Mouse (Mus musculus) CH12.LX (cell line): Measurements from ENCODE around the gene Sgms1. TPM values are rescaled to one million over a fixed set of nuclear protein-coding genes. Genes with fewer than 3 reads are reported as not detected.

ENCODE experiments used
- DNase-seq: peaks from one replicate; pipeline ENCODE4 v3.0.0-alpha.2; 2013; ENCODE audit errors: extremely low read depth
- H3K27ac ChIP-seq: 2 replicates; pipeline ENCODE4 v1.5.1; 2012; ENCODE audit warnings: low read depth, mild to moderate bottlenecking, control low read depth, moderate library complexity; ENCODE audit not compliant: insufficient read depth
- H3K27me3 ChIP-seq: replicated peaks from 2 replicates; pipeline ENCODE3; 2012; ENCODE audit warnings: inconsistent platforms
- H3K36me3 ChIP-seq, 2 experiments: replicated peaks in 1 of 2; 2 replicates each; pipeline versions ENCODE3 to v1.6.1; 2012; ENCODE audit warnings: inconsistent platforms in 1 of 2, low read length in 1 of 2, mild to moderate bottlenecking in 1 of 2, mixed read lengths in 1 of 2, moderate library complexity in 1 of 2; ENCODE audit not compliant: control insufficient read depth in 1 of 2, insufficient read depth in 1 of 2
- H3K4me1 ChIP-seq, 2 experiments: 2 replicates each; pipeline ENCODE4 v1.6.1; 2012; ENCODE audit warnings: inconsistent platforms in 1 of 2, moderate library complexity in 1 of 2; ENCODE audit not compliant: insufficient read depth in 2 of 2, control insufficient read depth in 1 of 2
- H3K4me2 ChIP-seq: 2 replicates; pipeline ENCODE4 v1.6.1; 2012; ENCODE audit warnings: low read depth, mild to moderate bottlenecking, control low read depth; ENCODE audit not compliant: poor library complexity, insufficient read depth, severe bottlenecking
- H3K4me3 ChIP-seq, 3 experiments: fragments of 150-350 bp in 1 of 3; sonication (generic) in 1 of 3; replicated peaks in 1 of 3; 2 replicates each; pipeline versions ENCODE3 to v1.5.1; 2011 to 2012; ENCODE audit warnings: low read depth in 2 of 3, low read length in 2 of 3, mild to moderate bottlenecking in 2 of 3, moderate library complexity in 2 of 3, control low read depth in 1 of 3, improper control_type of control experiment in 1 of 3, inconsistent platforms in 1 of 3, mixed read lengths in 1 of 3; ENCODE audit not compliant: poor library complexity in 1 of 3
- H3K79me2 ChIP-seq: replicated peaks from 2 replicates; pipeline ENCODE4 v1.6.1; 2012; ENCODE audit warnings: mild to moderate bottlenecking, moderate library complexity; ENCODE audit not compliant: control insufficient read depth, poor library complexity, insufficient read depth, severe bottlenecking; ENCODE audit errors: extremely low read depth
- H3K9ac ChIP-seq: 2 replicates; pipeline ENCODE4 v1.6.1; 2012; ENCODE audit warnings: low read depth, mild to moderate bottlenecking, control low read depth, moderate library complexity; ENCODE audit not compliant: insufficient read depth
- H3K9me3 ChIP-seq: replicated peaks from 2 replicates; pipeline ENCODE3; 2012; ENCODE audit warnings: low read length, inconsistent platforms, mixed read lengths
- BHLHE40 ChIP-seq: IDR thresholded peaks from 2 replicates; pipeline ENCODE4 v1.6.1; 2011; ENCODE audit warnings: mild to moderate bottlenecking, low read depth, low read length, improper control_type of control experiment
- CHD1 ChIP-seq: IDR thresholded peaks from 2 replicates; pipeline ENCODE4 v1.6.1; 2012; ENCODE audit warnings: low read depth, low read length, improper control_type of control experiment, inconsistent platforms
- CTCF ChIP-seq, 2 experiments: IDR thresholded peaks in 1 of 2; conservative IDR thresholded peaks in 1 of 2; 2 replicates each; pipeline ENCODE4 v1.5.1; 2011 to 2012; ENCODE audit warnings: low read depth in 2 of 2, low read length in 2 of 2, improper control_type of control experiment in 1 of 2, inconsistent platforms in 1 of 2, mild to moderate bottlenecking in 1 of 2, moderate library complexity in 1 of 2
- E2F4 ChIP-seq: IDR thresholded peaks from 2 replicates; pipeline ENCODE4 v1.6.1; 2011; ENCODE audit warnings: low read depth, low read length, improper control_type of control experiment; ENCODE audit not compliant: insufficient replicate concordance
- ELF1 ChIP-seq: IDR thresholded peaks from 2 replicates; pipeline ENCODE4 v1.6.1; 2014; ENCODE audit warnings: low read depth, mild to moderate bottlenecking, inconsistent platforms, low read length, improper control_type of control experiment
- EP300 ChIP-seq: IDR thresholded peaks from 2 replicates; pipeline ENCODE4 v1.6.1; 2011; ENCODE audit warnings: low read length, improper control_type of control experiment
- ETS1 ChIP-seq: conservative IDR thresholded peaks from 2 replicates; pipeline ENCODE4 v1.6.1; 2012; ENCODE audit warnings: low read depth, mild to moderate bottlenecking, inconsistent platforms, low read length, improper control_type of control experiment, moderate library complexity
- HCFC1 ChIP-seq: IDR thresholded peaks from 2 replicates; pipeline ENCODE4 v1.6.1; 2012; ENCODE audit warnings: low read depth, mild to moderate bottlenecking, inconsistent platforms, low read length, improper control_type of control experiment
- IRF4 ChIP-seq: IDR thresholded peaks from 2 replicates; pipeline ENCODE4 v1.6.1; 2014; ENCODE audit warnings: low read depth, mild to moderate bottlenecking, inconsistent platforms, low read length, improper control_type of control experiment
- JUN ChIP-seq: IDR thresholded peaks from 2 replicates; pipeline ENCODE4 v1.6.1; 2011; ENCODE audit warnings: low read depth, mild to moderate bottlenecking, low read length, improper control_type of control experiment, moderate library complexity; ENCODE audit not compliant: insufficient read depth
- JUND ChIP-seq: conservative IDR thresholded peaks from 2 replicates; pipeline ENCODE4 v1.6.1; 2011; ENCODE audit warnings: low read depth, low read length, improper control_type of control experiment
- KAT2A ChIP-seq: IDR thresholded peaks from 2 replicates; pipeline ENCODE4 v1.6.1; 2012; ENCODE audit warnings: low read length, improper control_type of control experiment, inconsistent platforms; ENCODE audit not compliant: insufficient replicate concordance
- MAZ ChIP-seq: IDR thresholded peaks from 2 replicates; pipeline ENCODE4 v1.6.1; 2012; ENCODE audit warnings: low read depth, mild to moderate bottlenecking, inconsistent platforms, low read length, improper control_type of control experiment, moderate library complexity
- MEF2A ChIP-seq: IDR thresholded peaks from 2 replicates; pipeline ENCODE4 v1.6.1; 2014; ENCODE audit warnings: low read depth, mild to moderate bottlenecking, inconsistent platforms, low read length, improper control_type of control experiment, borderline replicate concordance
- MXI1 ChIP-seq: IDR thresholded peaks from 2 replicates; pipeline ENCODE4 v1.6.1; 2011; ENCODE audit warnings: mild to moderate bottlenecking, low read depth, low read length, improper control_type of control experiment
- MYC ChIP-seq: IDR thresholded peaks from 2 replicates; pipeline ENCODE4 v1.6.1; 2011; ENCODE audit warnings: low read depth, mild to moderate bottlenecking, improper control_type of control experiment, low read length
- NELFE ChIP-seq: IDR thresholded peaks from 2 replicates; pipeline ENCODE4 v1.6.1; 2011; ENCODE audit warnings: low read depth, low read length, improper control_type of control experiment
- PAX5 ChIP-seq: IDR thresholded peaks from 2 replicates; pipeline ENCODE4 v1.6.1; 2012; ENCODE audit warnings: low read length, inconsistent platforms, mixed read lengths
- POLR2AphosphoS2 ChIP-seq: IDR thresholded peaks from 2 replicates; pipeline ENCODE4 v1.6.1; 2011; ENCODE audit warnings: low read depth, low read length, improper control_type of control experiment
- RAD21 ChIP-seq: IDR thresholded peaks from 2 replicates; pipeline ENCODE4 v1.6.1; 2011; ENCODE audit warnings: low read depth, mild to moderate bottlenecking, low read length, improper control_type of control experiment, moderate library complexity
- SIN3A ChIP-seq: IDR thresholded peaks from 2 replicates; pipeline ENCODE4 v1.6.1; 2012; ENCODE audit warnings: low read length, improper control_type of control experiment, inconsistent platforms
- SMC3 ChIP-seq: IDR thresholded peaks from 2 replicates; pipeline ENCODE4 v1.6.1; 2011; ENCODE audit warnings: low read depth, low read length, improper control_type of control experiment
- TBP ChIP-seq: conservative IDR thresholded peaks from 2 replicates; pipeline ENCODE4 v1.6.1; 2011; ENCODE audit warnings: low read depth, low read length, improper control_type of control experiment
- TCF12 ChIP-seq: IDR thresholded peaks from 2 replicates; pipeline ENCODE4 v1.6.1; 2014; ENCODE audit warnings: low read depth, mild to moderate bottlenecking, inconsistent platforms, low read length, improper control_type of control experiment
- UBTF ChIP-seq: IDR thresholded peaks from 2 replicates; pipeline ENCODE4 v1.6.1; 2012; ENCODE audit warnings: low read depth, mild to moderate bottlenecking, inconsistent platforms, low read length, improper control_type of control experiment, moderate library complexity
- USF1 ChIP-seq: IDR thresholded peaks from 2 replicates; pipeline ENCODE4 v1.6.1; 2014; ENCODE audit warnings: low read depth, mild to moderate bottlenecking, inconsistent platforms, low read length, improper control_type of control experiment
- ZC3H11A ChIP-seq: IDR thresholded peaks from 2 replicates; pipeline ENCODE4 v1.6.1; 2012; ENCODE audit warnings: low read depth, mild to moderate bottlenecking, inconsistent platforms, low read length, improper control_type of control experiment
- ZKSCAN1 ChIP-seq: IDR thresholded peaks from 2 replicates; pipeline ENCODE4 v1.6.1; 2012; ENCODE audit warnings: low read depth, inconsistent platforms, low read length, improper control_type of control experiment, borderline replicate concordance
- ZMIZ1 ChIP-seq: IDR thresholded peaks from 2 replicates; pipeline ENCODE4 v1.6.1; 2012; ENCODE audit warnings: low read depth, mild to moderate bottlenecking, inconsistent platforms, low read length, improper control_type of control experiment
- dilution Hi-C: fragments of 300-500 bp; cut with MboI; formaldehyde crosslinking; loops from 2 replicates; pipeline ENCODE4 v1.14.3; 2020; ENCODE audit warnings: low sequenced_read_pairs; ENCODE audit not compliant: extremely low pct_unique_long_range_greater_than_20kb, extremely low pct_ligation_motif_present
- in situ Hi-C: fragments of 300-500 bp; cut with MboI; formaldehyde crosslinking; loops from 3 replicates; pipeline ENCODE4 v1.14.3; 2019; ENCODE audit warnings: low sequenced_read_pairs, low pct_ligation_motif_present, low pct_unique_long_range_greater_than_20kb, mixed read lengths
- polyA plus RNA-seq: library from polyadenylated mRNA; unstranded; fragments of >175 nt; gene quantifications from 2 replicates; pipeline ENCODE4 v1.2.1, GENCODE M21; 2012; ENCODE audit warnings: low read depth; ENCODE audit not compliant: insufficient read length
- total RNA-seq, 2 experiments: library from RNA; depleted of rRNA; stranded (reverse); fragments of 300-350 nt in 1 of 2; fragments of >200 nt in 1 of 2; gene quantifications; 2 replicates each; pipeline ENCODE4 v1.2.3; 2012 to 2014

Sgms1 gene
- total and polyA plus RNA-seq, 3 experiments: 1.4 to 1.8 (median 1.8) TPM

DNA sequence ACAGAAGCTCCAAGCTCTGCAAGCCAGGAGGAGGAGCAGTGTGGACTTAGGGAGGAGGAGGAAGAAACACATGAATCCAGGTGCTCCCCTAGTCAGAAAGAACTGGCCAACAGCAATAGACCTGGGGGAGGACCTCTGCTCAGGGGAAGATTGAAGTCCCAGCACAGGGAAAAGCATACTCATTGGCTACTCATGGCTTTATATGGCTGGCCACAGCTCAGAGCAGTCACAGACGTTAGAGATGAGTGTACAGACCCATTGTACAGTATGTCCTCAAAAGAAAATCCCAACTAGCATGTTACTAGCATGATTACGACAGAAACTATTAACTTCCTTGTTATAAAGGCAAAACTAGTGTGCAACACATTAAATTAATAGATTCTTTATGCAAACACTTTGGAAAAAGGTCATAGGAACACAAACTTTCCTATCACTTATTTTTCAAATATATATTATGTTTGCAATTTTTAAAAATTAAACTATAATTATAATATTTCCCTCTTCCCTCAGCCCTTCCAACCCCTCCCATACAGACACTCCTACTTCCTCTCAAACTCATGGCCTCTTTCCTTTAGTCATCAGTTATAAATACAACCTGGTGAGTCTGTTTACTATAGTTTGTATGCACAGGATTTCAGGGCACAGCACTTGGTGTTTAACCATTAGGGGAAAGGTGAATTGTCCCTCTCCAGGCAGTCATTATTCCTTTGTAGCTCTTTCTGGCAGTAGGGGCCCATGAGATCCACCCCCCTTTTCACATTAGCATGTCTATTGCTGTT, 165.0 kb downstream of the Sgms1 start:
- Histone ChIP-seq H3K36me3 (no peaks in the 10 kb centered on the region), H3K79me2 (no peaks in the 10 kb centered on the region), H3K4me1 (peaks cover 3 to 17% of the 10 kb centered on the region in 2 experiments; a peak in 3 of 4 replicates), H3K9me3 (peaks cover 4% of the 10 kb centered on the region), H3K27me3 (no peaks in the 10 kb centered on the region), H3K27ac (no peak overlapping the region), H3K4me2 (no peak overlapping the region), H3K4me3 (no peak overlapping the region), H3K9ac (no peak overlapping the region)
- TF ChIP-seq MXI1: no peak
- TF ChIP-seq JUN: no peak
- no peak for TF ChIP-seq TBP
- TF ChIP-seq JUND: no peak
- no peak for TF ChIP-seq KAT2A
- no peak for TF ChIP-seq ELF1
- TF ChIP-seq EP300: no peak
- no peak for TF ChIP-seq RAD21
- no peak for TF ChIP-seq MEF2A
- no peak for TF ChIP-seq USF1
- TF ChIP-seq MYC: no peak
- TF ChIP-seq E2F4: no peak
- no peak for TF ChIP-seq PAX5
- TF ChIP-seq BHLHE40: no peak
- no peak for TF ChIP-seq IRF4
- no peak for TF ChIP-seq ZMIZ1
- TF ChIP-seq MAZ: no peak
- no peak for TF ChIP-seq CTCF (conservative IDR thresholded peaks at IDR 0.05 in 1 of 2, IDR thresholded peaks at IDR 0.05 in 1 of 2; ENCODE audit: low read depth in 2 of 2, low read length in 2 of 2)
- TF ChIP-seq CHD1: no peak
- no peak for TF ChIP-seq TCF12
- in situ Hi-C loops (no loop called here), dilution Hi-C loops (no loop called here)
- no peak for DNase-seq

DNA sequence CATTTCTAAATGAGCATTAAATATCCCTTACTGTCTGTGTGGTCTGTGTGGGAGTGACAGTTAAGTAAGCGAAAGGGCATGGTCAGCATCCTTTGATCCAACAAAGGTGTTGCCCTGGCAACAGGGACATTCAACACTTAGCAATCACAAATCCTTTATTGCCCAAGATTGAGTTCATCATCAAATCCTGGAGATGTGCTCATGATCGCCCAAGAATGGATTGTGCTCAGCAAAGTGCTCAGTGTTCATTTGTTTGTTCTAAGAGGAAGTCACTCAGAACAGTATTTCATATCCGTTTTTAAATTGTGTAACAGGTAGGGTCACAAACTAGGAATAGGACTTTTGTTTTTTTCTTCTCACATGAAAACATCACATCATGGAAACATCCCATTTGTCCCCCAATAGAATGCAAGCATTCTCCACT, 165.8 kb downstream of the Sgms1 start:
- dilution Hi-C loops (no loop called here), in situ Hi-C loops (no loop called here)
- Histone ChIP-seq H3K9ac (no peak overlapping the region), H3K4me1 (peaks cover 3 to 17% of the 10 kb centered on the region in 2 experiments; a peak in 3 of 4 replicates), H3K4me3 (no peak overlapping the region), H3K9me3 (peaks cover 4% of the 10 kb centered on the region), H3K79me2 (no peaks in the 10 kb centered on the region), H3K27ac (no peak overlapping the region), H3K27me3 (no peaks in the 10 kb centered on the region), H3K4me2 (no peak overlapping the region), H3K36me3 (no peaks in the 10 kb centered on the region)
- no peak for DNase-seq
- TF ChIP-seq SIN3A (no peak), ETS1 (no peak), SMC3 (no peak), ZMIZ1 (no peak), POLR2AphosphoS2 (no peak), UBTF (no peak), MAZ (no peak), NELFE (no peak), USF1 (no peak), ZKSCAN1 (no peak), ZC3H11A (no peak), MEF2A (no peak), TBP (no peak), HCFC1 (no peak)
